Mouse (Mus musculus) neural tube, embryonic 11.5 days (tissue): ENCODE measurements around the gene Pycr2. TPM values are rescaled to one million over a fixed set of nuclear protein-coding genes. Genes with fewer than 3 reads are reported as not detected.
"Not testable (repeated sequence)": the region's sequence is repeated elsewhere in the genome, so short reads cannot be mapped to it uniquely, and the experiment has no call there.

Source experiments
- ATAC-seq: fragments of 200-750 bp; cut with Nextera tagmentation; 2 replicates; pipeline ENCODE4 v1.8.0; 2017; ENCODE audit warnings: moderate number of reproducible peaks, mild to moderate bottlenecking, moderate TSS enrichment, moderate library complexity; ENCODE audit not compliant: insufficient read depth, low FRiP score, low TSS enrichment
- DNase-seq: peaks from one replicate; pipeline ENCODE4 v3.0.0-alpha.2; 2015; ENCODE audit warnings: low spot score
- H3K27ac ChIP-seq: fragments of 300-500 bp; sonication (generic); 2 replicates; pipeline ENCODE4 v1.5.1; 2014; ENCODE audit warnings: low read depth, mild to moderate bottlenecking, low read length
- H3K27me3 ChIP-seq: fragments of 300-500 bp; sonication (generic); 2 replicates; pipeline ENCODE4 v1.6.1; 2014; ENCODE audit warnings: mild to moderate bottlenecking, low read length, mixed read lengths; ENCODE audit not compliant: control insufficient read depth, insufficient read depth
- H3K36me3 ChIP-seq: fragments of 300-500 bp; sonication (generic); 2 replicates; pipeline ENCODE4 v1.6.1; 2014; ENCODE audit warnings: mild to moderate bottlenecking, low read length, moderate library complexity, mixed read lengths; ENCODE audit not compliant: control insufficient read depth, insufficient read depth
- H3K4me1 ChIP-seq: fragments of 300-500 bp; sonication (generic); 2 replicates; pipeline ENCODE4 v1.6.1; 2014; ENCODE audit warnings: low read length, mixed read lengths; ENCODE audit not compliant: control insufficient read depth, insufficient read depth
- H3K4me2 ChIP-seq: fragments of 300-500 bp; sonication (generic); 2 replicates; pipeline ENCODE4 v1.6.1; 2014; ENCODE audit warnings: low read depth, mild to moderate bottlenecking, moderate library complexity
- H3K4me3 ChIP-seq: fragments of 300-500 bp; sonication (generic); 2 replicates; pipeline ENCODE4 v1.5.1; 2014; ENCODE audit warnings: low read depth, low read length
- H3K9ac ChIP-seq: fragments of 300-500 bp; sonication (generic); 2 replicates; pipeline ENCODE4 v1.6.1; 2014; ENCODE audit warnings: mild to moderate bottlenecking, low read length
- H3K9me3 ChIP-seq: fragments of 300-500 bp; sonication (generic); 2 replicates; pipeline ENCODE4 v1.6.1; 2016; ENCODE audit warnings: low read length; ENCODE audit not compliant: control insufficient read depth
- WGBS: fragments of 180-500 bp; shearing (Covaris S2); extraction: QIAGEN DNeasy Blood & Tissue Kit; methylation state at CpG from one replicate; pipeline ENCODE4 v1.1.7; 2014; 5-methylcytosine and 5-hydroxymethylcytosine counted together
- polyA plus RNA-seq: library from polyadenylated mRNA; unstranded; fragments of >200 nt; fragmentation: Nextera tagmentation; extraction: Ambion mirVana; gene quantifications from 2 replicates; pipeline ENCODE4 v1.2.1, GENCODE M21; 2014

Gene Pycr2
- polyA plus RNA-seq, 1 experiment from 2014 or later = 113 TPM

GRCm38 (mm10) chr1:180894088-180894987 lies 9.8 kb upstream of the Pycr2 start:
- H3K27ac ChIP-seq, H3K4me1 ChIP-seq, ATAC-seq, DNase-seq, H3K9ac ChIP-seq, H3K36me3 ChIP-seq, H3K9me3 ChIP-seq: not testable (repeated sequence)
- Histone ChIP-seq H3K27me3 (peaks cover 24% of the 10 kb centered on the region), H3K4me3 (peak overlapping the region; percentile 12; the same call in 1 of the 2 replicates), H3K4me2 (peak overlapping the region; percentile 21)
- 4% methylated on average over 44 of the region's 51 CpGs for WGBS

GRCm38 (mm10) chr1:180901107-180901506 lies 3.0 kb upstream of the Pycr2 start:
- Histone ChIP-seq H3K9me3 (no peaks in the 10 kb centered on the region), H3K4me1 (peaks cover 9% of the 10 kb centered on the region; the same call in 1 of the 2 replicates), H3K4me2 (no peak overlapping the region), H3K36me3 (peaks cover 3% of the 10 kb centered on the region; the same call in 1 of the 2 replicates), H3K27ac (no peak overlapping the region), H3K27me3 (no peaks in the 10 kb centered on the region), H3K9ac (no peak overlapping the region), H3K4me3 (no peak overlapping the region)
- 0% methylated on average over 4 of the region's 4 CpGs for WGBS
- no peak for ATAC-seq
- no peak for DNase-seq

- H3K9me3 ChIP-seq = no peaks in the 10 kb centered on the region
- ATAC-seq (no peak), DNase-seq (no peak)
- H3K4me1 ChIP-seq = peaks cover 9% of the 10 kb centered on the region; the same call in 1 of the 2 replicates
- H3K4me2 ChIP-seq = no peak overlapping the region
- 36% methylated on average over 5 of the region's 5 CpGs for WGBS
- peaks cover 5% of the 10 kb centered on the region for H3K36me3 ChIP-seq
- no peak overlapping the region for H3K9ac ChIP-seq
- no peak overlapping the region for H3K27ac ChIP-seq
- no peaks in the 10 kb centered on the region for H3K27me3 ChIP-seq
- H3K4me3 ChIP-seq = no peak overlapping the region
Measured at GRCm38 (mm10) chr1:180902915-180903314, 1.2 kb upstream of the Pycr2 start.

- Histone ChIP-seq H3K9me3 (no peaks in the 10 kb centered on the region), H3K36me3 (peaks cover 5% of the 10 kb centered on the region), H3K27me3 (no peaks in the 10 kb centered on the region), H3K4me1 (peaks cover 9% of the 10 kb centered on the region; the same call in 1 of the 2 replicates), H3K4me3 (peak overlapping the region; percentile 12; the same call in 1 of the 2 replicates), H3K27ac (no peak overlapping the region), H3K9ac (peak overlapping the region; percentile 47), H3K4me2 (peak overlapping the region; percentile 39)
- no peak for DNase-seq
- WGBS = 42% methylated on average over 10 of the region's 10 CpGs
- ATAC-seq = no peak
Measured at GRCm38 (mm10) chr1:180903666-180904038, 441 bp upstream of the Pycr2 start.

- Histone ChIP-seq H3K27ac (0 out of 2 replicates have a peak overlapping the region, but pooled peaks have one; percentile 6), H3K27me3 (no peaks in the 10 kb centered on the region), H3K9ac (peak overlapping the region; percentile 91), H3K4me3 (peak overlapping the region; percentile 90), H3K4me1 (peaks cover 9% of the 10 kb centered on the region; the same call in 1 of the 2 replicates), H3K4me2 (peak overlapping the region; percentile 87), H3K9me3 (no peaks in the 10 kb centered on the region), H3K36me3 (peaks cover 5% of the 10 kb centered on the region)
- WGBS = 5% methylated on average over 5 of the region's 5 CpGs
- no peak for ATAC-seq
- DNase-seq = peak; percentile 39
Measured at GRCm38 (mm10) chr1:180904815-180905080, 655 bp downstream of the Pycr2 start.

- DNase-seq (no peak), ATAC-seq (no peak)
- Histone ChIP-seq H3K9me3 (no peaks in the 10 kb centered on the region), H3K4me1 (peaks cover 9% of the 10 kb centered on the region; the same call in 1 of the 2 replicates), H3K4me2 (peak overlapping the region; percentile 87), H3K9ac (peak overlapping the region; percentile 46), H3K27ac (no peak overlapping the region), H3K4me3 (peak overlapping the region; percentile 90; the same call in 1 of the 2 replicates), H3K36me3 (peaks cover 5% of the 10 kb centered on the region), H3K27me3 (no peaks in the 10 kb centered on the region)
- WGBS = 69% methylated on average over 6 of the region's 6 CpGs
Measured at GRCm38 (mm10) chr1:180905307-180905706, 1.2 kb downstream of the Pycr2 start.

- WGBS = 97% methylated on average over 17 of the region's 17 CpGs
- Histone ChIP-seq H3K4me2 (no peak overlapping the region; the same call in 1 of the 2 replicates), H3K9ac (peak overlapping the region; percentile 46), H3K27me3 (no peaks in the 10 kb centered on the region), H3K9me3 (no peaks in the 10 kb centered on the region), H3K27ac (no peak overlapping the region), H3K4me1 (peaks cover 9% of the 10 kb centered on the region; the same call in 1 of the 2 replicates), H3K4me3 (no peak overlapping the region), H3K36me3 (peaks cover 5% of the 10 kb centered on the region)
- DNase-seq (no peak), ATAC-seq (no peak)
Measured at GRCm38 (mm10) chr1:180905876-180906275, 1.8 kb downstream of the Pycr2 start.

GRCm38 (mm10) chr1:180906461-180907147 lies 2.5 kb downstream of the Pycr2 start:
- Histone ChIP-seq H3K36me3 (peaks cover 5% of the 10 kb centered on the region), H3K9me3 (no peaks in the 10 kb centered on the region), H3K4me2 (no peak overlapping the region), H3K9ac (no peak overlapping the region), H3K4me1 (peaks cover 9% of the 10 kb centered on the region; the same call in 1 of the 2 replicates), H3K27me3 (no peaks in the 10 kb centered on the region), H3K27ac (no peak overlapping the region), H3K4me3 (no peak overlapping the region)
- no peak for ATAC-seq
- 93% methylated on average over 24 of the region's 24 CpGs for WGBS
- DNase-seq = no peak
